Mouse (Mus musculus): ENCODE measurements around the gene Gm5169.
"Not testable (repeated sequence)": the region's sequence is repeated elsewhere in the genome, so short reads cannot be mapped to it uniquely, and the experiment has no call there.

The Gm5169 gene

GRCm38 (mm10) chrX:25301355-25301754, at the start of gene Gm5169:
Gene Gm5169, minus strand, starts transcription at chrX:25301455.
- not testable (repeated sequence) for DNase-seq

GRCm38 (mm10) chrX:25347424-25347823, 46.2 kb upstream of the Gm5169 start:
- not testable (repeated sequence) for DNase-seq
